Mouse (Mus musculus) heart, embryonic 15.5 days (tissue): Measurements from ENCODE around the gene Slc43a2. TPM values are rescaled to one million over a fixed set of nuclear protein-coding genes. Genes with fewer than 3 reads are reported as not detected.
"Not testable (repeated sequence)": the region's sequence is repeated elsewhere in the genome, so short reads cannot be mapped to it uniquely, and the experiment has no call there.

Experiments
- ATAC-seq: fragments of 200-750 bp; cut with Nextera tagmentation; replicated peaks from 2 replicates; pipeline ENCODE4 v1.8.0; 2017; ENCODE audit warnings: low read depth, moderate TSS enrichment; ENCODE audit not compliant: insufficient number of reproducible peaks, insufficient read depth, low FRiP score
- H3K27ac ChIP-seq: fragments of 300-500 bp; sonication (generic); 2 replicates; pipeline ENCODE4 v1.5.1; 2015; ENCODE audit warnings: mild to moderate bottlenecking, inconsistent platforms
- H3K27me3 ChIP-seq: fragments of 300-500 bp; sonication (generic); 2 replicates; pipeline ENCODE4 v1.6.1; 2015; ENCODE audit warnings: inconsistent platforms
- H3K36me3 ChIP-seq: fragments of 300-500 bp; sonication (generic); 2 replicates; pipeline ENCODE4 v1.6.1; 2015; ENCODE audit warnings: mild to moderate bottlenecking, inconsistent platforms
- H3K4me1 ChIP-seq: fragments of 300-500 bp; sonication (generic); replicated peaks from 2 replicates; pipeline ENCODE4 v1.6.1; 2015; ENCODE audit warnings: inconsistent platforms
- H3K4me2 ChIP-seq: fragments of 300-500 bp; sonication (generic); 2 replicates; pipeline ENCODE4 v1.6.1; 2015; ENCODE audit warnings: inconsistent platforms, mild to moderate bottlenecking, moderate library complexity
- H3K4me3 ChIP-seq: fragments of 300-500 bp; sonication (generic); 2 replicates; pipeline ENCODE4 v1.5.1; 2015; ENCODE audit warnings: mild to moderate bottlenecking, inconsistent platforms
- H3K9ac ChIP-seq: fragments of 300-500 bp; sonication (generic); 2 replicates; pipeline ENCODE4 v1.6.1; 2015; ENCODE audit warnings: mild to moderate bottlenecking, inconsistent platforms
- H3K9me3 ChIP-seq: fragments of 300-500 bp; sonication (generic); replicated peaks from 2 replicates; pipeline ENCODE4 v1.6.1; 2016; ENCODE audit warnings: inconsistent platforms
- WGBS: fragments of 180-500 bp; shearing (Covaris S2); methylation state at CpG from one replicate; pipeline ENCODE4 v1.1.7; 2015; ENCODE audit warnings: mixed read lengths; 5-methylcytosine and 5-hydroxymethylcytosine counted together
- polyA plus RNA-seq: library from polyadenylated mRNA; unstranded; fragments of >200 nt; fragmentation: Nextera tagmentation; extraction: Ambion mirVana; gene quantifications from 2 replicates; pipeline ENCODE4 v1.2.1, GENCODE M21; 2015

Gene Slc43a2
- polyA plus RNA-seq, 1 experiment from 2014 or later = 2.6 TPM

DNA sequence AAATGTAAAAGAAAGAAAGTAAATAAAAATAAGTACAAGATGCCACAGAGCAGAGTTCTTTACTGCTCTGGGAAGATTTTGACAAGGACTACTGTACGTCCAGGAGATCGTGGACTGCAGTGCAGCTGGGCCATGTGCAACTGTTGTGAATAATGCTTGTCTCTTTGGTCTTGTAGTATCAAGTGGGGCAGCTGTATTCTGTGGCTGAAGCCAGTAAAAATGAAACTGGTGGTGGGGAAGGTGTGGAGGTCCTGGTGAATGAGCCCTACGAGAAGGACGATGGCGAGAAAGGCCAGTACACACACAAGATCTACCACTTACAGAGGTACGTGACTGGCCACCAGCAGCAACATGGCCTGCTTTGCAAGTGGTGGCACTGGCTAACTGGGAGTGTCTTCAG is 66.5 kb downstream of the Slc43a2 start:
- H3K9ac ChIP-seq = no peak overlapping the region
- H3K27ac ChIP-seq = 0 out of 2 replicates have a peak overlapping the region, but pooled peaks have one; percentile 36
- peaks cover 22% of the 10 kb centered on the region for H3K4me1 ChIP-seq
- H3K4me3 ChIP-seq = no peak overlapping the region
- 92% methylated on average over 6 of the region's 6 CpGs for WGBS
- H3K27me3 ChIP-seq = no peaks in the 10 kb centered on the region
- no peak for ATAC-seq
- H3K36me3 ChIP-seq = peaks cover 50% of the 10 kb centered on the region
- H3K9me3 ChIP-seq = no peaks in the 10 kb centered on the region
- no peak overlapping the region for H3K4me2 ChIP-seq

DNA sequence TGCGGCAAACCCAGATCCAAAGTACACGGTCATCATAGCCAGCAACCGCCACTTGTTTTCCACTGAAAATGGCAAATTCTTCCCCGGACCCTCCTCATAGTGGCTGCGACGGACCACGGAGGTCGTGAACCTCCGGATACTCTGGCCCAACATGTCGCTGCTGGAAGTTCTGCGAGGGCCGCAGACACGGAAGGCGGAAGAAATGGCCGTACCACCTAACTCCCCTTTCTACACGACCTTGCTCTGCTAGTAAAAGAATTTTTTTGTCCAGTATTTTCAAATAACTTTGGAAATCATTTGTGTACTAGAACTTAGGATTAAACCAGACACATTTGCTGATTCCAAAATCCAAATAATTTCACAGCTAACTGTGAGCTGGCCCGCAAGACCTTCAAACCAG is 68.3 kb downstream of the Slc43a2 start:
- Histone ChIP-seq H3K36me3 (peaks cover 54% of the 10 kb centered on the region), H3K4me1 (peaks cover 22% of the 10 kb centered on the region)
- H3K9ac ChIP-seq, H3K27ac ChIP-seq, H3K27me3 ChIP-seq, ATAC-seq, H3K4me2 ChIP-seq, H3K9me3 ChIP-seq, H3K4me3 ChIP-seq: not testable (repeated sequence)
- 93% methylated on average over 17 of the region's 17 CpGs for WGBS

GRCm38 (mm10) chr11:75604826-75605225 is 73.3 kb downstream of the Slc43a2 start:
- Histone ChIP-seq H3K4me3 (no peak overlapping the region), H3K36me3 (peaks cover 67% of the 10 kb centered on the region), H3K27ac (no peak overlapping the region), H3K27me3 (no peaks in the 10 kb centered on the region), H3K4me2 (no peak overlapping the region), H3K4me1 (no peaks in the 10 kb centered on the region), H3K9ac (no peak overlapping the region), H3K9me3 (no peaks in the 10 kb centered on the region)
- no peak for ATAC-seq
- WGBS = 79% methylated on average over 5 of the region's 5 CpGs

GRCm38 (mm10) chr11:75605318-75605717 is 73.8 kb downstream of the Slc43a2 start:
- no peak overlapping the region for H3K9ac ChIP-seq
- peaks cover 68% of the 10 kb centered on the region for H3K36me3 ChIP-seq
- no peaks in the 10 kb centered on the region for H3K4me1 ChIP-seq
- 50% methylated on average over 1 of the region's 1 CpGs for WGBS
- no peak overlapping the region for H3K4me2 ChIP-seq
- H3K4me3 ChIP-seq = no peak overlapping the region
- ATAC-seq = no peak
- H3K9me3 ChIP-seq = no peaks in the 10 kb centered on the region
- no peak overlapping the region for H3K27ac ChIP-seq
- no peaks in the 10 kb centered on the region for H3K27me3 ChIP-seq

- Histone ChIP-seq H3K9me3 (no peaks in the 10 kb centered on the region), H3K4me1 (no peaks in the 10 kb centered on the region), H3K27me3 (no peaks in the 10 kb centered on the region), H3K9ac (no peak overlapping the region), H3K4me2 (no peak overlapping the region), H3K4me3 (no peak overlapping the region), H3K27ac (no peak overlapping the region), H3K36me3 (peaks cover 57% of the 10 kb centered on the region)
- ATAC-seq = no peak
- WGBS = 91% methylated on average over 5 of the region's 5 CpGs
Measured at GRCm38 (mm10) chr11:75608776-75609175, 77.3 kb downstream of the Slc43a2 start.

- Histone ChIP-seq H3K27ac (no peak overlapping the region), H3K4me1 (no peaks in the 10 kb centered on the region), H3K36me3 (peaks cover 59% of the 10 kb centered on the region), H3K4me2 (no peak overlapping the region), H3K9ac (no peak overlapping the region; the same call in 1 of the 2 replicates), H3K9me3 (no peaks in the 10 kb centered on the region), H3K4me3 (no peak overlapping the region), H3K27me3 (no peaks in the 10 kb centered on the region)
- 77% methylated on average over 2 of the region's 2 CpGs for WGBS
- ATAC-seq = no peak
Measured at GRCm38 (mm10) chr11:75610021-75610420, 78.5 kb downstream of the Slc43a2 start.

DNA sequence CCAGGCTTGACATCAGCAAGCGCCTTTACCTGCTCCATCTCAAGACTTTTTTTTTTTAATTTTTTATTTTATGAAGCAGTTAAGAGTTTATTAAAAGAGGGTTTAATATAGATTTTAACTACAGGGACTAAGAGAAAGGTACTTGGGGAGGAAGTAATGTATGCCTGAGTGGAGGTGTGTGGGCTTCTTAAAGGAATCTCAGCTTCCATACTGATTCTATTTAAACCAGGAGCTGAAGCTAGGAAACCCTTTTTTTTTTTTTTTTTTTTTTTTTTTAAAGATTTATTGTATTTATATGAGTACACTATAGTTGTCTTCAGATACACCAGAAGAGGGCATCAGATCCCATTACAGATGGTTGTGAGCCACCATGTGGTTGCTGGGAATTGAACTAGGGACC is 83.3 kb downstream of the Slc43a2 start:
- Histone ChIP-seq H3K4me3 (no peak overlapping the region), H3K4me1 (peaks cover 1% of the 10 kb centered on the region; the same call in 1 of the 2 replicates), H3K9ac (no peak overlapping the region), H3K9me3 (no peaks in the 10 kb centered on the region), H3K27ac (no peak overlapping the region), H3K4me2 (no peak overlapping the region), H3K27me3 (no peaks in the 10 kb centered on the region), H3K36me3 (peaks cover 69% of the 10 kb centered on the region)
- ATAC-seq = no peak
- 98% methylated on average over 1 of the region's 1 CpGs for WGBS

DNA sequence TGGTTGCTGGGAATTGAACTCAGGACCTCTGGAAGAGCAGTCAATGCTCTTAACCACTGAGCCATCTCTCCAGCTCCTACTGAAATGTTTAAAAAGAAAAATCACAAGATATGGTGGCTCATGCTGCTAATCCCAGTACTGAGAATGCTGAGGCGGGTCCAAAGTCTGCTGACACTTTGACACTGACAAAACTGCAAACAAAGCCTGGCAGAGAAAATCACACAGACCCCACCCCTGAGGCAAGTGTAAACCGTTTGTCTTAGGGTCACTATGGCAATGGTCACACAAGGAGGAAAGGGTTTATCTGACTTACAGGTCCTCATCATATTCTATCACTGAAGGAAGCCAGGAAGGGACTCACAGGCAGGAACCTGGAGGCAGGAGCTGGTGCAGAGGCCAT is 84.1 kb downstream of the Slc43a2 start:
- peaks cover 64% of the 10 kb centered on the region for H3K36me3 ChIP-seq

GRCm38 (mm10) chr11:75619133-75619532 is 87.6 kb downstream of the Slc43a2 start:
- H3K4me3 ChIP-seq = no peak overlapping the region
- no peak overlapping the region for H3K4me2 ChIP-seq
- no peaks in the 10 kb centered on the region for H3K27me3 ChIP-seq
- H3K27ac ChIP-seq = no peak overlapping the region; the same call in 1 of the 2 replicates
- 83% methylated on average over 5 of the region's 5 CpGs for WGBS
- ATAC-seq = no peak
- no peaks in the 10 kb centered on the region for H3K9me3 ChIP-seq
- H3K4me1 ChIP-seq = peaks cover 44% of the 10 kb centered on the region
- H3K9ac ChIP-seq = no peak overlapping the region
- H3K36me3 ChIP-seq = peaks cover 52% of the 10 kb centered on the region

More for the DNA sequence above, 84.1 kb downstream of the Slc43a2 start:
- Histone ChIP-seq H3K27me3 (no peaks in the 10 kb centered on the region), H3K4me2 (no peak overlapping the region), H3K27ac (no peak overlapping the region), H3K4me1 (peaks cover 9% of the 10 kb centered on the region), H3K9ac (no peak overlapping the region), H3K4me3 (no peak overlapping the region), H3K9me3 (no peaks in the 10 kb centered on the region)
- WGBS = 86% methylated on average over 2 of the region's 2 CpGs
- ATAC-seq = no peak

DNA sequence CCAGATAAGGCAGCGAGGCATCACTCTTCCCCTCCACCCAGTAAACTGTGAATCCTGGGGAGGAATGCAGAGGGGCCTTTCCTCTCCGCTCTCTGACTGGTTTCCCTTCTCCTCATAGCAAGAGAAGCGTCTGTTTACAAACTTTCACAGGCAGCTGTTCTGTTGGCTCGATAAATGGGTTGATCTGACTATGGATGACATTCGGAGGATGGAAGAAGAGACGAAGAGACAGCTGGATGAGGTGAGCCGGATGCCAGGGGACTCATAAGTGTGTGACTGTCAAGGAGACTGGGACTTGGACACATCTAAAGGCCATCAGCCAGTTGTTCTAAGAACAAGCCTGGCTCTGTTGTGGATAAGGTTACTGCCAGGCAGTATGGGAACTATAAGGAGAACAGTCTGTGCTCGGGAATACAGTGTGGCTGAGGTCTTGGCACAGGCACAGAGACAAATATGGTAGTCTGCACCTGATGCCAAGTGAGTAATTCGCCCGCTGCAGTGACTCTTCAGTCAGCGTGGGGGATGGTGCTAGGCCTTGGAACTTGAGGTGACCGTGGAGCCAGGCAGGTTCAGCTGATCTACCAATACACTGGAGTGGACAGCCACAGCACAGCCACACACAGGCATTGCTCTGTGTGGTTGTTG is 88.8 kb downstream of the Slc43a2 start:
- H3K27me3 ChIP-seq = no peaks in the 10 kb centered on the region
- peaks cover 44% of the 10 kb centered on the region for H3K36me3 ChIP-seq
- H3K4me2 ChIP-seq = no peak overlapping the region
- H3K4me3 ChIP-seq = no peak overlapping the region
- WGBS = 64% methylated on average over 12 of the region's 12 CpGs
- peak; percentile 55 for ATAC-seq
- H3K4me1 ChIP-seq = peaks cover 55% of the 10 kb centered on the region
- H3K9me3 ChIP-seq = no peaks in the 10 kb centered on the region
- 0 out of 2 replicates have a peak overlapping the region, but pooled peaks have one; percentile 13 for H3K9ac ChIP-seq
- peak overlapping the region; percentile 98 for H3K27ac ChIP-seq

GRCm38 (mm10) chr11:75621426-75621825 is 89.9 kb downstream of the Slc43a2 start:
- ATAC-seq = no peak
- H3K36me3 ChIP-seq = peaks cover 48% of the 10 kb centered on the region

More at GRCm38 (mm10) chr11:75621426-75621825, 89.9 kb downstream of the Slc43a2 start:
- no peaks in the 10 kb centered on the region for H3K9me3 ChIP-seq
- H3K27ac ChIP-seq = peak overlapping the region; percentile 98
- no peak overlapping the region for H3K4me3 ChIP-seq
- H3K4me2 ChIP-seq = no peak overlapping the region
- no peak overlapping the region for H3K9ac ChIP-seq
- WGBS = 84% methylated on average over 2 of the region's 2 CpGs
- H3K27me3 ChIP-seq = no peaks in the 10 kb centered on the region
- H3K4me1 ChIP-seq = peaks cover 60% of the 10 kb centered on the region
